ENCODE assay signal across 24 mouse cellular contexts in the genomic region with DNA sequence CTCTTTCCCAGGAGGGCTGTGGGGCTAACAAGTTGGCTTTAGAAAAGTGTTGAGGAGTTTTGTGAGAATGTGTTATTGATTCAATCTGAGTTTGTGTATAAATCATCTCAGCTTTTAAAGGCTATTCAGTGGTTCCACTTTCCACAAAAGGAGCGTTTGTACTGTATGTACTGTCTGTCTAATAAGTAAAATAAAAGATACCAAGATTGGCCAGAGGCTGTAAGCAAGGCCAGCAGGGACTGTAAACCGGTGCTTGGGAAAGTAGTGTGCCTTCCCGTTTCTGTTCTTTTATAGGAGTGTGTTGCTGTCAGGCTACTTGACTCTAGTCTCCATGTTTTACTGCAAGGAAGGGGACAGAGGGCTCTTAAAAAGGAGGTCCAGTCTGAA. TPM values are rescaled to one million over a fixed set of nuclear protein-coding genes. Genes with fewer than 3 reads are reported as not detected.
DNase-seq lines count a peak whose midpoint lies in the region; ATAC-seq and TF ChIP-seq lines count a peak whose summit lies in the region.
"Had no signal": no experiment of that assay in that cellular context is flagged by ENCODE, and none has a peak within 500 bp of the region (broad histone marks: within the 10 kb centered on the region; RNA-seq: fewer than 3 reads in every experiment).

No protein-coding gene starts in this region.

- TF ChIP-seq CTCF in heart, postnatal 0 days (IDR thresholded peaks at IDR 0.05; ENCODE audit: low read depth) = no peak
- no peak for TF ChIP-seq CTCF in lung, postnatal 0 days (IDR thresholded peaks at IDR 0.05)
- no peak for TF ChIP-seq CTCF in stomach, postnatal 0 days (IDR thresholded peaks at IDR 0.05; ENCODE audit: low read depth)

- H3K4me3 ChIP-seq in forebrain, embryonic 13.5 days = no peak overlapping the region
- no peak overlapping the region for H3K4me3 ChIP-seq in forebrain, embryonic 11.5 days (ENCODE audit: low read depth, low read length)
- H3K4me3 ChIP-seq in heart, postnatal 0 days (ENCODE audit: low read depth, low read length) = no peak overlapping the region
- no peak overlapping the region for H3K4me3 ChIP-seq in lung, postnatal 0 days (ENCODE audit: low read depth, low read length)
- H3K4me3 ChIP-seq in stomach, postnatal 0 days (ENCODE audit: low read depth, low read length) = no peak overlapping the region
- no peak overlapping the region for H3K4me3 ChIP-seq in midbrain, embryonic 11.5 days (ENCODE audit: low read depth, low read length)
- H3K4me3 ChIP-seq: midbrain, embryonic 13.5 days had no signal

- peak overlapping the region; percentile 87 for H3K27ac ChIP-seq in forebrain, embryonic 13.5 days
- no peak overlapping the region for H3K27ac ChIP-seq in forebrain, embryonic 11.5 days (ENCODE audit: low read depth, low read length)
- peak overlapping the region; percentile 71 for H3K27ac ChIP-seq in heart, postnatal 0 days (ENCODE audit: low read depth)
- H3K27ac ChIP-seq in lung, postnatal 0 days (ENCODE audit: low read length) = 0 out of 2 replicates have a peak overlapping the region, but pooled peaks have one; percentile 17
- peak overlapping the region; percentile 70 for H3K27ac ChIP-seq in stomach, postnatal 0 days (replicated peaks)
- no peak overlapping the region for H3K27ac ChIP-seq in midbrain, embryonic 11.5 days (ENCODE audit: low read depth, low read length)
- H3K27ac ChIP-seq: macrophage; midbrain, embryonic 13.5 days had no signal

- no peak for TF ChIP-seq EP300 in heart, postnatal 0 days (IDR thresholded peaks at IDR 0.05; ENCODE audit: low read depth)
- no peak for TF ChIP-seq EP300 in lung, postnatal 0 days (IDR thresholded peaks at IDR 0.05)
- no peak for TF ChIP-seq EP300 in stomach, postnatal 0 days (optimal IDR thresholded peaks at IDR 0.05)

- no peak overlapping the region for H3K4me2 ChIP-seq in forebrain, embryonic 13.5 days
- no peak overlapping the region for H3K4me2 ChIP-seq in forebrain, embryonic 11.5 days (ENCODE audit: low read depth, low read length, severe bottlenecking)
- no peak overlapping the region for H3K4me2 ChIP-seq in heart, postnatal 0 days (ENCODE audit: low read depth, low read length)
- no peak overlapping the region for H3K4me2 ChIP-seq in lung, postnatal 0 days (replicated peaks; ENCODE audit: low read depth, low read length)
- no peak overlapping the region for H3K4me2 ChIP-seq in stomach, postnatal 0 days (replicated peaks; ENCODE audit: low read depth)
- no peak overlapping the region for H3K4me2 ChIP-seq in midbrain, embryonic 11.5 days
- H3K4me2 ChIP-seq: liver, embryonic 11.5 days; midbrain, embryonic 13.5 days had no signal

- intact Hi-C loops in heart, postnatal 14 days (cut with DNase I) = no loop called here

- no peak for DNase-seq in forebrain, embryonic 11.5 days (ENCODE audit: low spot score)
- no peak for DNase-seq in heart, postnatal 0 days (ENCODE audit: low spot score)
- no peak for DNase-seq in heart, postnatal 14 days
- DNase-seq in lung, postnatal 0 days (ENCODE audit: low spot score) = no peak
- DNase-seq in lung, postnatal 10 days = no peak
- DNase-seq in stomach, postnatal 0 days (ENCODE audit: low spot score) = no peak
- no peak for DNase-seq in midbrain, embryonic 11.5 days (ENCODE audit: low spot score, missing footprints)
- DNase-seq: adrenal gland, adult 8-10 months; cerebellum, adult 11 months; cerebellum, postnatal 25 days; kidney, postnatal 4 days; lung, adult 2 months had no signal

- WGBS in forebrain, embryonic 13.5 days = 56% methylated on average over 3 of the region's 3 CpGs
- WGBS in forebrain, embryonic 11.5 days = 89% methylated on average over 3 of the region's 3 CpGs
- WGBS in heart, postnatal 0 days = 68% methylated on average over 3 of the region's 3 CpGs
- 79% methylated on average over 3 of the region's 3 CpGs for WGBS in lung, postnatal 0 days
- 62% methylated on average over 3 of the region's 3 CpGs for WGBS in stomach, postnatal 0 days
- 91% methylated on average over 3 of the region's 3 CpGs for WGBS in midbrain, embryonic 11.5 days

- no peaks in the 10 kb centered on the region for H3K9me3 ChIP-seq in forebrain, embryonic 13.5 days (replicated peaks)
- H3K9me3 ChIP-seq in forebrain, embryonic 11.5 days (ENCODE audit: control insufficient read depth, low read length) = no peaks in the 10 kb centered on the region
- no peaks in the 10 kb centered on the region for H3K9me3 ChIP-seq in heart, postnatal 0 days (replicated peaks; ENCODE audit: control insufficient read depth, low read length)
- no peaks in the 10 kb centered on the region for H3K9me3 ChIP-seq in lung, postnatal 0 days (ENCODE audit: low read length)
- no peaks in the 10 kb centered on the region for H3K9me3 ChIP-seq in stomach, postnatal 0 days (ENCODE audit: control insufficient read depth, low read length)
- H3K9me3 ChIP-seq in midbrain, embryonic 11.5 days (ENCODE audit: control insufficient read depth, low read length) = no peaks in the 10 kb centered on the region
- H3K9me3 ChIP-seq: midbrain, embryonic 13.5 days had no signal

- H3K9ac ChIP-seq in forebrain, embryonic 13.5 days = no peak overlapping the region
- no peak overlapping the region for H3K9ac ChIP-seq in forebrain, embryonic 11.5 days (ENCODE audit: low read length)
- H3K9ac ChIP-seq in heart, postnatal 0 days (replicated peaks; ENCODE audit: low read depth, low read length) = no peak overlapping the region
- no peak overlapping the region for H3K9ac ChIP-seq in lung, postnatal 0 days (replicated peaks; ENCODE audit: low read depth)
- no peak overlapping the region for H3K9ac ChIP-seq in stomach, postnatal 0 days (ENCODE audit: low read length)
- no peak overlapping the region for H3K9ac ChIP-seq in midbrain, embryonic 11.5 days (ENCODE audit: low read length)
- H3K9ac ChIP-seq: midbrain, embryonic 13.5 days had no signal

- H3K27me3 ChIP-seq in forebrain, embryonic 13.5 days = no peaks in the 10 kb centered on the region
- H3K27me3 ChIP-seq in forebrain, embryonic 11.5 days (ENCODE audit: control insufficient read depth, insufficient read depth, low read length) = no peaks in the 10 kb centered on the region
- H3K27me3 ChIP-seq in heart, postnatal 0 days (ENCODE audit: control insufficient read depth, insufficient read depth, low read length) = no peaks in the 10 kb centered on the region
- H3K27me3 ChIP-seq in lung, postnatal 0 days (replicated peaks; ENCODE audit: insufficient read depth, low read length) = no peaks in the 10 kb centered on the region
- H3K27me3 ChIP-seq in stomach, postnatal 0 days (ENCODE audit: control insufficient read depth, insufficient read depth, low read length) = no peaks in the 10 kb centered on the region
- no peaks in the 10 kb centered on the region for H3K27me3 ChIP-seq in midbrain, embryonic 11.5 days (ENCODE audit: control insufficient read depth, insufficient read depth, low read length)
- H3K27me3 ChIP-seq: CH12.LX; midbrain, embryonic 13.5 days had no signal

- peaks cover 24% of the 10 kb centered on the region for H3K4me1 ChIP-seq in forebrain, embryonic 13.5 days
- H3K4me1 ChIP-seq in forebrain, embryonic 11.5 days (replicated peaks; ENCODE audit: control insufficient read depth, insufficient read depth, low read length) = no peaks in the 10 kb centered on the region
- H3K4me1 ChIP-seq in heart, postnatal 0 days (ENCODE audit: control insufficient read depth, insufficient read depth) = peaks cover 19% of the 10 kb centered on the region
- H3K4me1 ChIP-seq in lung, postnatal 0 days (ENCODE audit: insufficient read depth, low read depth, low read length) = no peaks in the 10 kb centered on the region
- no peaks in the 10 kb centered on the region for H3K4me1 ChIP-seq in stomach, postnatal 0 days (replicated peaks; ENCODE audit: control insufficient read depth, insufficient read depth)
- H3K4me1 ChIP-seq in midbrain, embryonic 11.5 days (ENCODE audit: control insufficient read depth, insufficient read depth, low read length) = no peaks in the 10 kb centered on the region

- H3K36me3 ChIP-seq in forebrain, embryonic 13.5 days (ENCODE audit: poor library complexity, severe bottlenecking) = peaks cover 36% of the 10 kb centered on the region
- H3K36me3 ChIP-seq in forebrain, embryonic 11.5 days (ENCODE audit: control insufficient read depth, insufficient read depth, low read length) = peaks cover 3% of the 10 kb centered on the region; the same call in 1 of the 2 replicates
- peaks cover 46% of the 10 kb centered on the region for H3K36me3 ChIP-seq in heart, postnatal 0 days (replicated peaks; ENCODE audit: control insufficient read depth, insufficient read depth, low read length)
- H3K36me3 ChIP-seq in lung, postnatal 0 days (ENCODE audit: insufficient read depth, low read length) = peaks cover 18% of the 10 kb centered on the region
- peaks cover 16% of the 10 kb centered on the region for H3K36me3 ChIP-seq in stomach, postnatal 0 days (ENCODE audit: control insufficient read depth, insufficient read depth, low read length)
- peaks cover 4% of the 10 kb centered on the region; the same call in 1 of the 2 replicates for H3K36me3 ChIP-seq in midbrain, embryonic 11.5 days (ENCODE audit: control insufficient read depth, insufficient read depth, low read length)

- ATAC-seq in forebrain, embryonic 13.5 days = peak; percentile 71
- ATAC-seq in forebrain, embryonic 11.5 days (replicated peaks; ENCODE audit: low FRiP score) = no peak
- ATAC-seq in heart, postnatal 0 days (ENCODE audit: insufficient read depth, low read depth) = no peak
- no peak for ATAC-seq in lung, postnatal 0 days
- ATAC-seq in stomach, postnatal 0 days (ENCODE audit: low FRiP score, low TSS enrichment) = peak; percentile 12; the same call in 1 of the 2 replicates
- no peak for ATAC-seq in midbrain, embryonic 11.5 days (ENCODE audit: low FRiP score)
- ATAC-seq: midbrain, embryonic 13.5 days had no signal

RNA-seq across cellular contexts. Expression of a gene that starts 15.3 kb away (rescaled TPM):
- polyA plus RNA-seq in forebrain, embryonic 13.5 days (2015; fragmentation: Nextera tagmentation; extraction: Ambion mirVana) = 163 and 177 TPM in 2 replicates
- 240 and 242 TPM in 2 replicates for polyA plus RNA-seq in forebrain, embryonic 11.5 days (2014; fragmentation: Nextera tagmentation; extraction: Ambion mirVana)
- 296 and 341 TPM in 2 replicates for total RNA-seq in heart, postnatal 0 days (2014; rRNA removed; ENCODE audit: low replicate concordance)
- 278 and 287 TPM in 2 replicates for polyA plus RNA-seq in heart, postnatal 0 days (2015; fragmentation: Nextera tagmentation; extraction: Ambion mirVana)
- 100 to 1,000 TPM; 262 TPM for total RNA-seq in heart, postnatal 14 days (2021)
- 232 and 238 TPM in 2 replicates for polyA plus RNA-seq in lung, postnatal 0 days (2015; fragmentation: Nextera tagmentation; extraction: Ambion mirVana)
- polyA plus RNA-seq in stomach, postnatal 0 days (2015; fragmentation: Nextera tagmentation; extraction: Ambion mirVana) = 174 and 205 TPM in 2 replicates
- polyA plus RNA-seq in midbrain, embryonic 11.5 days (2014; fragmentation: Nextera tagmentation; extraction: Ambion mirVana) = 265 and 278 TPM in 2 replicates

RNA-seq across cellular contexts. Expression of a gene that starts 25.1 kb away (rescaled TPM):
- polyA plus RNA-seq in forebrain, embryonic 13.5 days (2015; fragmentation: Nextera tagmentation; extraction: Ambion mirVana) = 0.44 TPM in 2 replicates
- 0.31 and 0.43 TPM in 2 replicates for polyA plus RNA-seq in forebrain, embryonic 11.5 days (2014; fragmentation: Nextera tagmentation; extraction: Ambion mirVana)
- 15.1 TPM in 1 of 2 replicates, not detected in the other for total RNA-seq in heart, postnatal 0 days (2014; rRNA removed; ENCODE audit: low replicate concordance)
- polyA plus RNA-seq in heart, postnatal 0 days (2015; fragmentation: Nextera tagmentation; extraction: Ambion mirVana) = 0.12 and 0.40 TPM in 2 replicates
- not detected for total RNA-seq in heart, postnatal 14 days (2021)
- 0.30 and 0.56 TPM in 2 replicates for polyA plus RNA-seq in lung, postnatal 0 days (2015; fragmentation: Nextera tagmentation; extraction: Ambion mirVana)
- 1.9 and 2.1 TPM in 2 replicates for polyA plus RNA-seq in stomach, postnatal 0 days (2015; fragmentation: Nextera tagmentation; extraction: Ambion mirVana)
- polyA plus RNA-seq in midbrain, embryonic 11.5 days (2014; fragmentation: Nextera tagmentation; extraction: Ambion mirVana) = 0.19 and 0.25 TPM in 2 replicates
- total RNA-seq: adrenal gland, adult 8-10 months; CH12.LX had no signal
- polyA plus RNA-seq: macrophage had no signal

RNA-seq across cellular contexts. Expression of a gene that starts 33.0 kb away (rescaled TPM):
- 34.3 and 37.0 TPM in 2 replicates for polyA plus RNA-seq in forebrain, embryonic 13.5 days (2015; fragmentation: Nextera tagmentation; extraction: Ambion mirVana)
- 25.7 and 26.7 TPM in 2 replicates for polyA plus RNA-seq in forebrain, embryonic 11.5 days (2014; fragmentation: Nextera tagmentation; extraction: Ambion mirVana)
- total RNA-seq in heart, postnatal 0 days (2014; rRNA removed; ENCODE audit: low replicate concordance) = 14.9 and 15.7 TPM in 2 replicates
- 10.6 and 14.3 TPM in 2 replicates for polyA plus RNA-seq in heart, postnatal 0 days (2015; fragmentation: Nextera tagmentation; extraction: Ambion mirVana)
- 1 to 10 TPM; 3.6 TPM for total RNA-seq in heart, postnatal 14 days (2021)
- 3.0 and 4.6 TPM in 2 replicates for polyA plus RNA-seq in lung, postnatal 0 days (2015; fragmentation: Nextera tagmentation; extraction: Ambion mirVana)
- polyA plus RNA-seq in stomach, postnatal 0 days (2015; fragmentation: Nextera tagmentation; extraction: Ambion mirVana) = 12.4 and 12.6 TPM in 2 replicates
- polyA plus RNA-seq in midbrain, embryonic 11.5 days (2014; fragmentation: Nextera tagmentation; extraction: Ambion mirVana) = 20.5 and 22.4 TPM in 2 replicates
- polyA plus RNA-seq: macrophage had no signal

RNA-seq across cellular contexts. Expression of a gene that starts 44.2 kb away (rescaled TPM):
- polyA plus RNA-seq in forebrain, embryonic 13.5 days (2015; fragmentation: Nextera tagmentation; extraction: Ambion mirVana) = not detected in 2 replicates
- polyA plus RNA-seq in forebrain, embryonic 11.5 days (2014; fragmentation: Nextera tagmentation; extraction: Ambion mirVana) = not detected in 2 replicates
- not detected in 2 replicates for total RNA-seq in heart, postnatal 0 days (2014; rRNA removed; ENCODE audit: low replicate concordance)
- 0.07 TPM in 1 of 2 replicates, not detected in the other for polyA plus RNA-seq in heart, postnatal 0 days (2015; fragmentation: Nextera tagmentation; extraction: Ambion mirVana)
- total RNA-seq in heart, postnatal 14 days (2021) = not detected
- polyA plus RNA-seq in lung, postnatal 0 days (2015; fragmentation: Nextera tagmentation; extraction: Ambion mirVana) = not detected in 2 replicates
- polyA plus RNA-seq in stomach, postnatal 0 days (2015; fragmentation: Nextera tagmentation; extraction: Ambion mirVana) = not detected in 2 replicates
- polyA plus RNA-seq in midbrain, embryonic 11.5 days (2014; fragmentation: Nextera tagmentation; extraction: Ambion mirVana) = not detected in 2 replicates
- total RNA-seq: adrenal gland, adult 8-10 months; CH12.LX; gastrocnemius, adult 8-10 months; heart, adult 8-10 months; layer of hippocampus, postnatal 25 days; left cerebral cortex, postnatal 25 days had no signal
- polyA plus RNA-seq: kidney, embryonic 14.5 days; lung, adult 2 months; macrophage; midbrain, embryonic 13.5 days; stomach, embryonic 14.5 days; thymus, postnatal 0 days had no signal

Comparison
In these comparisons a context has a peak if more than half of its experiments do, and no peak if none do; other contexts are left out.
1. ATAC-seq: peak in forebrain, embryonic 13.5 days (single experiment) and stomach, postnatal 0 days (single experiment); none in forebrain, embryonic 11.5 days (single experiment), heart, postnatal 0 days (single experiment), lung, postnatal 0 days (single experiment) and midbrain, embryonic 11.5 days (single experiment).
2. H3K27ac ChIP-seq: peak in forebrain, embryonic 13.5 days (single experiment), heart, postnatal 0 days (single experiment), lung, postnatal 0 days (single experiment) and stomach, postnatal 0 days (single experiment); none in forebrain, embryonic 11.5 days (single experiment) and midbrain, embryonic 11.5 days (single experiment).